Mouse (Mus musculus) MEL (cell line): ENCODE results near the gene Foxn3.

ENCODE experiments used
- CTCF ChIP-seq, 3 experiments: IDR thresholded peaks in 2 of 3; conservative IDR thresholded peaks in 1 of 3; 2 replicates each; pipeline ENCODE4 v1.5.1; 2011 to 2012; ENCODE audit warnings: low read length in 3 of 3, low read depth in 2 of 3, mild to moderate bottlenecking in 2 of 3, improper control_type of control experiment in 1 of 3, inconsistent platforms in 1 of 3, mixed read lengths in 1 of 3, moderate library complexity in 1 of 3; ENCODE audit not compliant: control insufficient read depth in 1 of 3, insufficient read depth in 1 of 3, poor library complexity in 1 of 3, severe bottlenecking in 1 of 3
- MAX ChIP-seq: IDR thresholded peaks from 2 replicates; pipeline ENCODE4 v1.6.1; 2011; ENCODE audit warnings: low read length, improper control_type of control experiment

DNA sequence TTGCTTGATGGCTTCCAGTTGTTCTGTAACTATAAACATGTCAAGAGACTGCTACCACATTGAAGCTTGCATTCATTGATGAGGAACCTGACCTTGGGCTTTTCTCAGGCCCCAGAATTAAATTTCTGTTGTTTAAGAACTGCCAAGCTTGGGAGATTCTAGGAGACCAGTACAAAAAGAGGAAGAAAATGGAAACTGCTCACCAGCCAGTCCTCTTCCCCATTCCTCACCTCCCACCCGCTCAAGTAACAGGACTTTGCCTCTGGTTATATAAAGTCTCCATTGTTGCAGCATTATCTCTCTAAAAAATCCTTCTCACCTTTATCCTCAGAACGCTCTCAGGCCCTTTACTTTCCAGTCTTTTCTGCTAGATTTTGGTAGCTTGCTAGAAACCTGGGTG is 265.6 kb downstream of the Foxn3 start:
- TF ChIP-seq MAX (no peak), CTCF (IDR thresholded peaks at IDR 0.05 in 2 of 3, conservative IDR thresholded peaks at IDR 0.05 in 1 of 3; ENCODE audit: control insufficient read depth in 1 of 3, insufficient read depth in 1 of 3, low read depth in 2 of 3, low read length in 3 of 3, poor library complexity in 1 of 3, severe bottlenecking in 1 of 3) (no peak)
